Mouse (Mus musculus): ENCODE measurements around the gene Capn7.

DNA sequence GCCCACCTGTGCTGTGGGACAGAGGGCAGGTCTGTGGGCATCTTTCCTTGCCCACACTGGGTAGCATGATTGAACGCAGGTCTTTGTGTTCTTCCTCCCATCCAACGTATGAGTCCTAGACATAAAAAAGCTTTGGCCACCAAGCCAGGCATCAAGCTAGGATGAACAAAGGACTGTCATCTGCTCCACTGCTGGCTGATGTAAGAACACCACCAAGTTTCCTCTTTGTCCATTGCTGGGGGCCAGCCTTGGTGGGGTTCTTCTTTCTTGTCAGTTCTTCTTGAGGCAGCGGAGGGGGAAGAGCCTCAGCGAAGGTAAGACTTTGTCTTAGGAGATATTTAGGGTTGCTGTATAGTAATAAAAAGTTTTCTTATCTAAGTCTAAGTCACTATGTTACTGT, 5.5 kb upstream of the Capn7 start:
- TF ChIP-seq POLR2A (IDR thresholded peaks at IDR 0.05; ENCODE audit: borderline replicate concordance, control insufficient read depth, low read depth, low read length) (no peak), CTCF (IDR thresholded peaks at IDR 0.05; ENCODE audit: control insufficient read depth, insufficient read depth, low read length) (no peak)
